Mouse (Mus musculus): ENCODE measurements around the gene Ltn1. TPM values are rescaled to one million over a fixed set of nuclear protein-coding genes. Genes with fewer than 3 reads are reported as not detected.
A peak's percentile ranks its signal among the peaks of the same experiment; 100 is the strongest.

Ltn1 gene
- total RNA-seq, 1 experiment = 21.8 TPM

DNA sequence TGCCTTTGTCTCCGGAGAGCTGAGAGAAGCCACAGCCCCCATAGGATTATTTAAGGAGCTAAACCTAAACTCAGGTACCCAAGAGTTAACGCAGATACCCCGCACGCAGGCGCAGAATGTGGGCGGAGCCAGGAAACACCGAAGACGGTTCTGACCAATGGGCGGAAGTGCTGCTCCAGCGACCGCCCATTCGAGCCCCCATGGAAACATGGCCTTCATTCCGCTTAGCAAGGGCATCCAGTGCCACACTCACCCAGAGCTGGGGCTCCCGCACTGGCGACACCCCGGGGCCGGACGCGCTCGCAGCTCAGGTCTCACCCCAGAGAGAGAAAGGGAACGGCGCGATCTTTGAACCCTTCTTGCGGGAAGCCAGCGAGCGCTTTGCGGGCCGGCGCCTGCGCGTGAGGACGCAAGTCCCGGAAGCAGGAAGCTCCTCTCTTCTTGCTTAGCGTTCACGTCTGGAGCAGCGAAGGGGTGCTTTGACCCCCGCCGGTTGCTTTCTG, 7.8 kb upstream of the Ltn1 start, which contains the start of gene Rwdd2b:
Gene Rwdd2b (minus strand): TSS at position 390 of the 503 bp plus-strand sequence.
- Histone ChIP-seq H3K4me3 (ENCODE audit: insufficient read depth in 1 of 2, low read depth in 1 of 2, low read length in 2 of 2, poor library complexity in 1 of 2, severe bottlenecking in 1 of 2) (peak within 1 kb of the TSS; percentile 90 to 97), H3K4me1 (ENCODE audit: control insufficient read depth in 2 of 2, insufficient read depth in 2 of 2, low read length in 2 of 2, poor library complexity in 1 of 2) (peaks cover 2 to 15% of the 10 kb centered on the region in 2 experiments; a peak in 3 of 4 replicates), H3K27ac (ENCODE audit: insufficient read depth, low read depth, low read length, poor library complexity, severe bottlenecking) (peak within 1 kb of the TSS; percentile 49), H3K9ac (ENCODE audit: insufficient read depth, low read depth, low read length, poor library complexity, severe bottlenecking) (peak within 1 kb of the TSS; percentile 87), H3K9me3 (ENCODE audit: control insufficient read depth, insufficient read depth, low read depth, low read length) (no peaks in the 10 kb centered on the region), H3K36me3 (ENCODE audit: control insufficient read depth, insufficient read depth, low read length, poor library complexity, severe bottlenecking) (no peaks in the 10 kb centered on the region)
- DNase-seq (ENCODE audit: low read depth, low spot score) = peak; percentile 89
- in situ Hi-C loops (cut with MboI; ENCODE audit: low sequenced_read_pairs in 2 of 2, unreplicated experiment in 2 of 2) = no loop called here
- no peak for TF ChIP-seq MAFK (IDR thresholded peaks at IDR 0.05; ENCODE audit: insufficient read depth, low read depth, low read length)
- no peak for TF ChIP-seq CHD2 (IDR thresholded peaks at IDR 0.05; ENCODE audit: low read depth, low read length)
- no peak for TF ChIP-seq ZNF384 (IDR thresholded peaks at IDR 0.05; ENCODE audit: low read depth, low read length)
- TF ChIP-seq HCFC1 (IDR thresholded peaks at IDR 0.05; ENCODE audit: borderline replicate concordance, insufficient read depth, low read length) = no peak
- TF ChIP-seq ZC3H11A (IDR thresholded peaks at IDR 0.05; ENCODE audit: borderline replicate concordance, low read depth, low read length) = no peak

DNA sequence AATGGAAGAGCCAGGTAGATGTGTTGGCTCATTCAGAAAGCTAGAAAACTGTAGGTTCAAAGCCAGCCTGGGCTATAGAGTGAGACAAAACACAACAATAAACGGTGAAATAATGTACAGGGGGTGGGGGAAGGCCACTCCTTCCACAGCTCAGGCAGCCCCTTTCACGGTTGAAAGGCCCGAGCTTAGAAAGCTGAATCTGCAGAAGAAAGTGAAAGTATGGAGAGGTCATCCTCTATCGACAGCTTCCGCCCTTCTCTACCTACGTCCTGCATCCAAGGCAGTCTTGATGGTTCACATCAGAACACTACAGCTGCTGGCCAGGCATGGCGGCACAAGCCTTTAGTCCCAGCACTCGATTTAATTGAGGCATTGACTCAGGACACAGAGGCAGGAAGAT, 6.3 kb upstream of the Ltn1 start:
- no peaks in the 10 kb centered on the region for H3K9me3 ChIP-seq (ENCODE audit: control insufficient read depth, insufficient read depth, low read depth, low read length)

GRCm38 (mm10) chr16:87437096-87437495, 4.7 kb upstream of the Ltn1 start:
- Histone ChIP-seq H3K9me3 (ENCODE audit: control insufficient read depth, insufficient read depth, low read depth, low read length) (no peaks in the 10 kb centered on the region), H3K27ac (ENCODE audit: insufficient read depth, low read depth, low read length, poor library complexity, severe bottlenecking) (no peak overlapping the region), H3K36me3 (ENCODE audit: control insufficient read depth, insufficient read depth, low read length, poor library complexity, severe bottlenecking) (no peaks in the 10 kb centered on the region), H3K4me3 (ENCODE audit: insufficient read depth in 1 of 2, low read depth in 1 of 2, low read length in 2 of 2, poor library complexity in 1 of 2, severe bottlenecking in 1 of 2) (peak overlapping the region; percentile 22 to 26; a peak in 2 of 4 replicates), H3K4me1 (ENCODE audit: control insufficient read depth in 2 of 2, insufficient read depth in 2 of 2, low read length in 2 of 2, poor library complexity in 1 of 2) (peaks cover 2 to 14% of the 10 kb centered on the region in 2 experiments; a peak in 3 of 4 replicates), H3K9ac (ENCODE audit: insufficient read depth, low read depth, low read length, poor library complexity, severe bottlenecking) (no peak overlapping the region)
- TF ChIP-seq ZNF384 (IDR thresholded peaks at IDR 0.05; ENCODE audit: low read depth, low read length) (no peak), HCFC1 (IDR thresholded peaks at IDR 0.05; ENCODE audit: borderline replicate concordance, insufficient read depth, low read length) (no peak), ZC3H11A (IDR thresholded peaks at IDR 0.05; ENCODE audit: borderline replicate concordance, low read depth, low read length) (no peak), CHD2 (IDR thresholded peaks at IDR 0.05; ENCODE audit: low read depth, low read length) (no peak), MAFK (IDR thresholded peaks at IDR 0.05; ENCODE audit: insufficient read depth, low read depth, low read length) (no peak)
- in situ Hi-C loops (cut with MboI; ENCODE audit: low sequenced_read_pairs in 2 of 2, unreplicated experiment in 2 of 2) = no loop called here
- DNase-seq (ENCODE audit: low read depth, low spot score) = no peak

More for the DNA sequence above, 6.3 kb upstream of the Ltn1 start:
- Histone ChIP-seq H3K27ac (ENCODE audit: insufficient read depth, low read depth, low read length, poor library complexity, severe bottlenecking) (no peak overlapping the region), H3K36me3 (ENCODE audit: control insufficient read depth, insufficient read depth, low read length, poor library complexity, severe bottlenecking) (no peaks in the 10 kb centered on the region), H3K4me3 (ENCODE audit: insufficient read depth in 1 of 2, low read depth in 1 of 2, low read length in 2 of 2, poor library complexity in 1 of 2, severe bottlenecking in 1 of 2) (no peak overlapping the region), H3K9ac (ENCODE audit: insufficient read depth, low read depth, low read length, poor library complexity, severe bottlenecking) (no peak overlapping the region), H3K4me1 (ENCODE audit: control insufficient read depth in 2 of 2, insufficient read depth in 2 of 2, low read length in 2 of 2, poor library complexity in 1 of 2) (peaks cover 2 to 14% of the 10 kb centered on the region in 2 experiments; a peak in 3 of 4 replicates)
- no peak for TF ChIP-seq ZC3H11A (IDR thresholded peaks at IDR 0.05; ENCODE audit: borderline replicate concordance, low read depth, low read length)
- TF ChIP-seq MAFK (IDR thresholded peaks at IDR 0.05; ENCODE audit: insufficient read depth, low read depth, low read length) = no peak
- no peak for TF ChIP-seq HCFC1 (IDR thresholded peaks at IDR 0.05; ENCODE audit: borderline replicate concordance, insufficient read depth, low read length)
- TF ChIP-seq CHD2 (IDR thresholded peaks at IDR 0.05; ENCODE audit: low read depth, low read length) = no peak
- no peak for TF ChIP-seq ZNF384 (IDR thresholded peaks at IDR 0.05; ENCODE audit: low read depth, low read length)
- in situ Hi-C loops (cut with MboI; ENCODE audit: low sequenced_read_pairs in 2 of 2, unreplicated experiment in 2 of 2) = no loop called here
- no peak for DNase-seq (ENCODE audit: low read depth, low spot score)

DNA sequence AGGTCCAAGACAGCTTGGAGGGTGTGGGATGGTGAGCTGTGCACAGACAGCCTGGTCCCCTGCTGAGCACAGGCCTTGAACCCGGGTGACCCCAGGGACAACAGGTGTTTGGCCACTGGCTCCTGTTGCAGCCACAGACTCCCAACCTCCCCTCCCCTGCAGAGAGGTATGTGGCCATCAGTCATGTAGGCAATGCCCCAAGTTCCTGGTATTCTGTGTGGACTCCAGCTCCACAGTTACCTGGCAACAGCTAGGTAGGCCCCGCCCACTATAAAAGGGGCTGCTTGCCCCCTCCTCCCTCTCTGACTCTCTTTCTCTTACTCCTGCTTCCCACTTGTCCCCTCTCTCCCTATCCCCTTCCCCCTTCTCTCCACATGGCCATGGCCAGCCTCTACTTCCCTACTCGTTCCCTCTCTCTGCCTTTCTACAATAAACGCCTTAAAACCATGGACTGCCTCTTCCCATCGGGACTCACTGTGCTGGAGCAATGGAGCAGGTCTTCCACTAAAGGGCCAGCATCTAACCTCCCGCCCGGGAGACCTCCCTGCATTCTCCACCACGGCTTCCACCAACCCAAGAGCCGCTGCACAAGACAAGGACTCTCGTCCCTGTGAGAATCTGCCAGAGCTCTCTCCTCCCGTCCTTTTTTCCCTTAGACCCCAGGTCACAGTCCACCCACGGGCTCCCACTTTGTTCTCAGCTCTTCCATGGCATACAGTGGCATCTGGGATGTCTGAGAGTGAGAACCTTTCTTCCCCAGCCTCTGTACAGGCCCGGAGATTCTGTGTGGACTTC, 3.2 kb upstream of the Ltn1 start:
- DNase-seq (ENCODE audit: low read depth, low spot score) = peak; percentile 52
- no peak overlapping the region for H3K27ac ChIP-seq (ENCODE audit: insufficient read depth, low read depth, low read length, poor library complexity, severe bottlenecking)
- peak overlapping the region; percentile 1 to 49 for H3K4me3 ChIP-seq (ENCODE audit: insufficient read depth in 1 of 2, low read depth in 1 of 2, low read length in 2 of 2, poor library complexity in 1 of 2, severe bottlenecking in 1 of 2)
- TF ChIP-seq CHD2 (IDR thresholded peaks at IDR 0.05; ENCODE audit: low read depth, low read length) = no peak
- TF ChIP-seq ZNF384 (IDR thresholded peaks at IDR 0.05; ENCODE audit: low read depth, low read length) = no peak
- TF ChIP-seq ZC3H11A (IDR thresholded peaks at IDR 0.05; ENCODE audit: borderline replicate concordance, low read depth, low read length) = no peak
- TF ChIP-seq MAFK (IDR thresholded peaks at IDR 0.05; ENCODE audit: insufficient read depth, low read depth, low read length) = no peak
- no peak for TF ChIP-seq HCFC1 (IDR thresholded peaks at IDR 0.05; ENCODE audit: borderline replicate concordance, insufficient read depth, low read length)
- in situ Hi-C loops (cut with MboI; ENCODE audit: low sequenced_read_pairs in 2 of 2, unreplicated experiment in 2 of 2) = no loop called here
- H3K9me3 ChIP-seq (ENCODE audit: control insufficient read depth, insufficient read depth, low read depth, low read length) = no peaks in the 10 kb centered on the region
- H3K4me1 ChIP-seq (ENCODE audit: control insufficient read depth in 2 of 2, insufficient read depth in 2 of 2, low read length in 2 of 2, poor library complexity in 1 of 2) = peaks cover 2 to 10% of the 10 kb centered on the region in 2 experiments; a peak in 3 of 4 replicates
- H3K9ac ChIP-seq (ENCODE audit: insufficient read depth, low read depth, low read length, poor library complexity, severe bottlenecking) = peak overlapping the region; percentile 1; the same call in 1 of the 2 replicates
- no peaks in the 10 kb centered on the region for H3K36me3 ChIP-seq (ENCODE audit: control insufficient read depth, insufficient read depth, low read length, poor library complexity, severe bottlenecking)
